Mouse (Mus musculus): ENCODE data around the gene Rnf183. TPM values are rescaled to one million over a fixed set of nuclear protein-coding genes. Genes with fewer than 3 reads are reported as not detected.

Rnf183 gene
- total and polyA plus RNA-seq, 3 experiments = 0.15 to 0.25 TPM; not detected in 1

DNA sequence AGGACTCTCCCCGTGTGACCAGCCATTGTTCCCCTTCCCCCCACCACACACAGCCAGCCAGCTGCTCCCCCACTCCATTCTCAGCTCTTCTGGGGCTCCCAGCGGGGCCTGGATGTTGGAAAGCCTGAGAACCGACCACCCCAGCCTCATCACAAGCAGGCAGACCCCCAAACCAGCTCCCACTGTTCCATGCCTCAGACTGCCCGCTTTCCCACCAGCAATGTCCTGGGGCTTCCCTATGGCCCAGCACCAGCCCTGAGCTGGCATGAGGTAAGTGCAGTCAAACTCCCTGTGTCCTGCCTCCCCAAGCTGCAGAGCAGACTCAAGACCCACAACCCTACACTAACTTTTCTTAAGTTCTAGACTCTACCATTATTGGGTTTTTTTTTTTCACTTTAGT is 28.9 kb downstream of the Rnf183 start:
- no peak for DNase-seq (ENCODE audit: low read depth, low spot score)
- Histone ChIP-seq H3K27ac (ENCODE audit: control insufficient read depth, low read depth, low read length) (no peak overlapping the region), H3K79me2 (ENCODE audit: control insufficient read depth, insufficient read depth, low read length, poor library complexity) (peaks cover 31% of the 10 kb centered on the region)

GRCm38 (mm10) chr4:62398956-62399355 is 36.1 kb downstream of the Rnf183 start:
- Histone ChIP-seq H3K4me1 (ENCODE audit: control insufficient read depth in 1 of 2, insufficient read depth in 2 of 2, low read length in 2 of 2) (peaks cover 4 to 8% of the 10 kb centered on the region in 2 experiments), H3K27me3 (ENCODE audit: control insufficient read depth in 1 of 2, insufficient read depth in 2 of 2, low read length in 2 of 2) (no peaks in the 10 kb centered on the region), H3K27ac (ENCODE audit: control insufficient read depth, low read depth, low read length) (no peak overlapping the region), H3K9ac (ENCODE audit: control insufficient read depth, low read depth, low read length, poor library complexity, severe bottlenecking) (no peak overlapping the region), H3K36me3 (ENCODE audit: control insufficient read depth in 1 of 2, insufficient read depth in 2 of 2, low read length in 2 of 2) (peaks cover 11 to 35% of the 10 kb centered on the region in 2 experiments), H3K79me2 (ENCODE audit: control insufficient read depth, insufficient read depth, low read length, poor library complexity) (peaks cover 10% of the 10 kb centered on the region), H3K4me3 (ENCODE audit: control insufficient read depth in 1 of 2, insufficient read depth in 1 of 2, low read depth in 2 of 2, low read length in 2 of 2) (no peak overlapping the region), H3K9me3 (replicated peaks; ENCODE audit: insufficient read depth, low read length) (no peaks in the 10 kb centered on the region)
- no peak for DNase-seq (ENCODE audit: low read depth, low spot score)
- TF ChIP-seq ZNF384 (IDR thresholded peaks at IDR 0.05; ENCODE audit: low read depth, low read length) (peak; percentile 43; the same call in 1 of the 2 replicates), EP300 (IDR thresholded peaks at IDR 0.05; ENCODE audit: low read depth in 1 of 2, low read length in 2 of 2) (no peak), BHLHE40 (IDR thresholded peaks at IDR 0.05; ENCODE audit: borderline replicate concordance, low read depth, low read length) (no peak), USF1 (IDR thresholded peaks at IDR 0.05; ENCODE audit: low read depth, low read length) (no peak)

More for the DNA sequence above, 28.9 kb downstream of the Rnf183 start:
- Histone ChIP-seq H3K9ac (ENCODE audit: control insufficient read depth, low read depth, low read length, poor library complexity, severe bottlenecking) (no peak overlapping the region), H3K27me3 (ENCODE audit: control insufficient read depth in 1 of 2, insufficient read depth in 2 of 2, low read length in 2 of 2) (no peaks in the 10 kb centered on the region), H3K36me3 (ENCODE audit: control insufficient read depth in 1 of 2, insufficient read depth in 2 of 2, low read length in 2 of 2) (peaks cover 15 to 16% of the 10 kb centered on the region in 2 experiments), H3K9me3 (replicated peaks; ENCODE audit: insufficient read depth, low read length) (no peaks in the 10 kb centered on the region), H3K4me1 (ENCODE audit: control insufficient read depth in 1 of 2, insufficient read depth in 2 of 2, low read length in 2 of 2) (peaks cover 9 to 13% of the 10 kb centered on the region in 2 experiments; a peak in 3 of 4 replicates), H3K4me3 (ENCODE audit: control insufficient read depth in 1 of 2, insufficient read depth in 1 of 2, low read depth in 2 of 2, low read length in 2 of 2) (no peak overlapping the region)
- TF ChIP-seq RCOR1 (IDR thresholded peaks at IDR 0.05; ENCODE audit: low read depth, low read length) = no peak
- no peak for TF ChIP-seq ETS1 (IDR thresholded peaks at IDR 0.05; ENCODE audit: low read depth, low read length)
- no peak for TF ChIP-seq CHD2 (IDR thresholded peaks at IDR 0.05; ENCODE audit: low read length)
- TF ChIP-seq USF1 (IDR thresholded peaks at IDR 0.05; ENCODE audit: low read depth, low read length) = no peak
- TF ChIP-seq ZNF384 (IDR thresholded peaks at IDR 0.05; ENCODE audit: low read depth, low read length) = no peak
- TF ChIP-seq GABPA (IDR thresholded peaks at IDR 0.05; ENCODE audit: low read depth, low read length) = no peak
- TF ChIP-seq TBP (IDR thresholded peaks at IDR 0.05; ENCODE audit: low read depth, low read length) = no peak
- no peak for TF ChIP-seq CHD1 (IDR thresholded peaks at IDR 0.05; ENCODE audit: low read depth, low read length)
- TF ChIP-seq GATA1 (IDR thresholded peaks at IDR 0.05; ENCODE audit: low read depth, low read length) = no peak
- TF ChIP-seq USF2 (IDR thresholded peaks at IDR 0.05; ENCODE audit: borderline replicate concordance in 1 of 2, insufficient read depth in 1 of 2, low read depth in 1 of 2, low read length in 2 of 2) = no peak
- TF ChIP-seq TCF12 (IDR thresholded peaks at IDR 0.05; ENCODE audit: low read depth, low read length) = no peak
- TF ChIP-seq MAFK (IDR thresholded peaks at IDR 0.05; ENCODE audit: borderline replicate concordance, low read depth, low read length) = no peak
- no peak for TF ChIP-seq HCFC1 (IDR thresholded peaks at IDR 0.05; ENCODE audit: low read depth, low read length)
- TF ChIP-seq CTCF (IDR thresholded peaks at IDR 0.05 in 2 of 3, conservative IDR thresholded peaks at IDR 0.05 in 1 of 3; ENCODE audit: control insufficient read depth in 1 of 3, insufficient read depth in 1 of 3, low read depth in 2 of 3, low read length in 3 of 3, poor library complexity in 1 of 3, severe bottlenecking in 1 of 3) = no peak
- TF ChIP-seq RAD21 (IDR thresholded peaks at IDR 0.05; ENCODE audit: low read depth, low read length) = no peak
- TF ChIP-seq JUND (IDR thresholded peaks at IDR 0.05; ENCODE audit: low read depth, low read length) = no peak
- TF ChIP-seq NRF1 (IDR thresholded peaks at IDR 0.05; ENCODE audit: insufficient read depth, low read depth, low read length, poor library complexity, severe bottlenecking) = no peak
- no peak for TF ChIP-seq POLR2A (IDR thresholded peaks at IDR 0.05; ENCODE audit: control insufficient read depth in 1 of 2, insufficient read depth in 1 of 2, low read depth in 1 of 2, low read length in 2 of 2, poor library complexity in 1 of 2)
